Mouse (Mus musculus) lung, embryonic 15.5 days (tissue): Measurements from ENCODE around the gene Lcor. TPM values are rescaled to one million over a fixed set of nuclear protein-coding genes. Genes with fewer than 3 reads are reported as not detected.

Source experiments
- ATAC-seq: fragments of 200-750 bp; cut with Nextera tagmentation; 2 replicates; pipeline ENCODE4 v1.8.0; 2017; ENCODE audit warnings: moderate number of reproducible peaks, borderline replicate concordance; ENCODE audit not compliant: low FRiP score, low TSS enrichment; ENCODE audit errors: extremely low read depth
- H3K27ac ChIP-seq: fragments of 300-500 bp; sonication (generic); 2 replicates; pipeline ENCODE4 v1.5.1; 2015; ENCODE audit warnings: moderate library complexity, mild to moderate bottlenecking, inconsistent platforms
- H3K27me3 ChIP-seq: fragments of 300-500 bp; sonication (generic); 2 replicates; pipeline ENCODE4 v1.6.1; 2015; ENCODE audit warnings: inconsistent platforms
- H3K36me3 ChIP-seq: fragments of 300-500 bp; sonication (generic); 2 replicates; pipeline ENCODE4 v1.6.1; 2015; ENCODE audit warnings: inconsistent platforms
- H3K4me1 ChIP-seq: fragments of 300-500 bp; sonication (generic); 2 replicates; pipeline ENCODE4 v1.6.1; 2015; ENCODE audit warnings: inconsistent platforms
- H3K4me2 ChIP-seq: fragments of 300-500 bp; sonication (generic); 2 replicates; pipeline ENCODE4 v1.6.1; 2015; ENCODE audit warnings: inconsistent platforms, mild to moderate bottlenecking, moderate library complexity
- H3K4me3 ChIP-seq: fragments of 300-500 bp; sonication (generic); 2 replicates; pipeline ENCODE4 v1.5.1; 2015; ENCODE audit warnings: mild to moderate bottlenecking, inconsistent platforms
- H3K9ac ChIP-seq: fragments of 300-500 bp; sonication (generic); 2 replicates; pipeline ENCODE4 v1.6.1; 2015; ENCODE audit warnings: inconsistent platforms
- H3K9me3 ChIP-seq: fragments of 300-500 bp; sonication (generic); 2 replicates; pipeline ENCODE4 v1.6.1; 2016; ENCODE audit warnings: inconsistent platforms
- WGBS: fragments of 180-500 bp; shearing (Covaris S2); methylation state at CpG from one replicate; pipeline ENCODE4 v1.1.7; 2015; 5-methylcytosine and 5-hydroxymethylcytosine counted together
- polyA plus RNA-seq: library from polyadenylated mRNA; unstranded; fragments of >200 nt; fragmentation: Nextera tagmentation; extraction: Ambion mirVana; gene quantifications from 2 replicates; pipeline ENCODE4 v1.2.1, GENCODE M21; 2015

Lcor gene
- 11.7 and 12.5 TPM in 2 replicates for polyA plus RNA-seq

DNA sequence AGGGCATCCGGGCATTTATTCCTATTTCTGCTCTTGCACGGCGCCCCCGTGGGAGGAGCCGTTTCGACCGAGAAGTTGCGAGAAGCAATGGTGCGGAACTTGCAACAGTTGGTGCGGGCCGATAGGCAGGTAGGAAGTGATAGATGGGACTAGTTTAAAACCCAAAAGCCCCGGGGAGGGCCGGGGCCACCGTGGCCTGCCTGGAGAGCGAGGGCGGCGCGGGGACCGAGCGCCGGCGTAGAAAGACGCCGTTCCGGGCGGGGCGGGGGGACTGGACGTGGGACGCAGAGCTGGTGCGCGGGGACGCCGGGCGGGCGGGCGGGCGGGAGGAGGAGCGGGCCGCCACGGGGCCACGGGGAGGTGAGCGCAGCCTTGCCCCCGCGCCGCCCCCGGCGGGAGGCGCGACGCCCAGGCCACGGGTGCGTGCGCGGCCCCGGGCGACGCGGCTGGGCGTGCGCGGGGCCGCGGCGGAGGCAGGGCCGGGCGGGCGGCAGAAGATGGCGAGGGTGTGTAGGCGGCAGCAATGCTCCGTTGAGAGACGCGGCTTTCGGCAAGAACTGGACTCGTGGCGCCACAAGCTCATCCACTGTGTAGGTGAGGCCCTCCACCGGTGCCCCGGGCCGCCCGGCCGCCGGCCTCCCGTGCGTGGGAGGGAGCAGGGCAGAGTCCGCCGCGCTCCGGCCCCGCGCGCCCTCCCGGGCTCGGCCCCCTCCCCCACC, at the start of gene Lcor:
TSS of gene Lcor (plus strand) at position 448 of the 719 bp plus-strand sequence.
- peak; percentile 94 for ATAC-seq
- H3K27ac ChIP-seq = peak within 1 kb of the TSS; percentile 99
- peak within 1 kb of the TSS; percentile 77 for H3K9ac ChIP-seq
- peaks cover 30% of the 10 kb centered on the region for H3K4me1 ChIP-seq
- H3K27me3 ChIP-seq = no peaks in the 10 kb centered on the region
- peak within 1 kb of the TSS; percentile 91 for H3K4me2 ChIP-seq
- H3K9me3 ChIP-seq = no peaks in the 10 kb centered on the region
- peak within 1 kb of the TSS; percentile 98 for H3K4me3 ChIP-seq
- no peaks in the 10 kb centered on the region for H3K36me3 ChIP-seq
- under 1% methylated on average over 77 of the region's 92 CpGs for WGBS

DNA sequence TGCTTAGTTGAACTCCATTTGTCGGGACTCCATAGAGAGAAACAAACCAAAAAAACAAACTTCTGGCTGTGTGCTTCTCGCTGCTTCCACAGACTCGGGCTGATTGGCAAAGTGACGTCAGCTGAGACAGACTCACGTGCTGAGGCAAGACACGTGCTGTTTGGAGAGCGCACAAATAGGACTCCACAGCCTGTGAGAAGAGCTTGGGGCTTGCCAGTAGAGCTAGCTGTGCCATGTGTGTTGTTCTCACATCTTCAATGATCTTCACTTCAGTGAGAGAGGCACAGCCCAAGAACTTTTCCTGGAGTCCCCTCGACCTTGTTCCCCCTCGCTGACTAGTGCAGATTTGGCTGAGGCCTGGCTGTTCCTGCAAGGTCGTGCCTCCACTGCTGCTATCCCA, 47.1 kb upstream of the Lcor start:
- ATAC-seq = no peak
- Histone ChIP-seq H3K9ac (no peak overlapping the region), H3K4me1 (no peaks in the 10 kb centered on the region), H3K4me2 (no peak overlapping the region), H3K27me3 (no peaks in the 10 kb centered on the region), H3K4me3 (no peak overlapping the region), H3K9me3 (no peaks in the 10 kb centered on the region), H3K27ac (no peak overlapping the region), H3K36me3 (no peaks in the 10 kb centered on the region)
- WGBS = 78% methylated on average over 10 of the region's 10 CpGs

- 91% methylated on average over 9 of the region's 9 CpGs for WGBS
- Histone ChIP-seq H3K27ac (no peak overlapping the region), H3K4me1 (no peaks in the 10 kb centered on the region), H3K9ac (no peak overlapping the region), H3K4me2 (no peak overlapping the region), H3K9me3 (no peaks in the 10 kb centered on the region), H3K27me3 (peaks cover 3% of the 10 kb centered on the region; the same call in 1 of the 2 replicates), H3K4me3 (no peak overlapping the region), H3K36me3 (no peaks in the 10 kb centered on the region)
- ATAC-seq = no peak
Measured at GRCm38 (mm10) chr19:41436461-41436860, 46.0 kb upstream of the Lcor start.

DNA sequence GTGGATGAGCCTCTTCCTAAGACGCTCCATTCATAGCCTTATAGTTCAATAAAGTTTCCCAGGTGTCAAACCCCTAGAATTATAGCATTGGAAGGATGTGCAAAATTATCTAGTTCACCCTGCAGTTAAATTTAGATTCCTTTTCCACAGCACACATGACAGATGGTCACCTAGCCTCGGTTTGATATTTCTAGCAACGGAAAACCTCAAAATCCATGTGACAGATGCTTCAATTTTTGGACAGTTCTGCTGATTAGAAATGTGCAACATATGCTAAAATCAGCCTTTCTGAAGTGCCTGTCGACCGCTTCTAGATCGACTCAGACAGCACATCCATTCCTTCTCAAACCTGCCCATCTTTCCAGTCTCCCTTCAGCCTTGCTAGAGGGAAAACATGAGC, 43.5 kb upstream of the Lcor start:
- Histone ChIP-seq H3K36me3 (no peaks in the 10 kb centered on the region), H3K27ac (no peak overlapping the region), H3K4me3 (no peak overlapping the region), H3K9me3 (no peaks in the 10 kb centered on the region), H3K9ac (no peak overlapping the region), H3K27me3 (peaks cover 8% of the 10 kb centered on the region; the same call in 1 of the 2 replicates), H3K4me2 (no peak overlapping the region), H3K4me1 (0 out of 2 replicates have a peak, but pooled peaks cover 7% of the 10 kb centered on the region)
- 81% methylated on average over 6 of the region's 6 CpGs for WGBS
- ATAC-seq = no peak

GRCm38 (mm10) chr19:41441446-41441845, 41.0 kb upstream of the Lcor start:
- Histone ChIP-seq H3K4me1 (0 out of 2 replicates have a peak, but pooled peaks cover 7% of the 10 kb centered on the region), H3K4me2 (no peak overlapping the region), H3K27me3 (peaks cover 8% of the 10 kb centered on the region; the same call in 1 of the 2 replicates), H3K9ac (no peak overlapping the region), H3K36me3 (no peaks in the 10 kb centered on the region), H3K4me3 (no peak overlapping the region), H3K9me3 (no peaks in the 10 kb centered on the region), H3K27ac (no peak overlapping the region)
- WGBS = 30% methylated on average over 3 of the region's 3 CpGs
- ATAC-seq = no peak

GRCm38 (mm10) chr19:41441911-41442607, 40.4 kb upstream of the Lcor start:
- 16% methylated on average over 20 of the region's 20 CpGs for WGBS
- Histone ChIP-seq H3K36me3 (no peaks in the 10 kb centered on the region), H3K27ac (no peak overlapping the region), H3K4me2 (peak overlapping the region; percentile 54), H3K4me3 (peak overlapping the region; percentile 27), H3K9ac (no peak overlapping the region), H3K9me3 (no peaks in the 10 kb centered on the region), H3K4me1 (0 out of 2 replicates have a peak, but pooled peaks cover 7% of the 10 kb centered on the region), H3K27me3 (peaks cover 8% of the 10 kb centered on the region; the same call in 1 of the 2 replicates)
- no peak for ATAC-seq

DNA sequence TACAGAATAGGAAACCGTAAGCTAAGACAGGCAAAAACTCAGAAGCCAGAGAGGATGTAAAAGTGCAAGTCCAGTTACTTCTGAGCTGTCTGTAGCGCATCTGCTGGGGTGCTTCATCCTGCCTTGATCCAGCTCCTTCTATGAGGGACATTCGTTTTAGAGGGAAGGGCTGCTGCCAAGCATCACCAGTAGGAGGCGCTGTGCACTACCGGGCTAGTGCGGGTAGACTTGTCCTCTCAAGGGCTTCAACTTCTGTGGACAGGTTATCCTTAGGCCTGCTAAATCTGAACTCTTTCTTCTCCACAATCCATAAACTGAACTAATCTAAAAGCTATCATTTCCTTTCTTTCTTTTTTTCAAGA, 39.8 kb upstream of the Lcor start:
- no peaks in the 10 kb centered on the region for H3K36me3 ChIP-seq
- H3K9me3 ChIP-seq = no peaks in the 10 kb centered on the region
- H3K27ac ChIP-seq = no peak overlapping the region
- peaks cover 8% of the 10 kb centered on the region; the same call in 1 of the 2 replicates for H3K27me3 ChIP-seq
- no peak for ATAC-seq
- H3K4me1 ChIP-seq = 0 out of 2 replicates have a peak, but pooled peaks cover 7% of the 10 kb centered on the region
- no peak overlapping the region for H3K9ac ChIP-seq
- 15% methylated on average over 6 of the region's 6 CpGs for WGBS
- H3K4me3 ChIP-seq = peak overlapping the region; percentile 27
- H3K4me2 ChIP-seq = peak overlapping the region; percentile 54

DNA sequence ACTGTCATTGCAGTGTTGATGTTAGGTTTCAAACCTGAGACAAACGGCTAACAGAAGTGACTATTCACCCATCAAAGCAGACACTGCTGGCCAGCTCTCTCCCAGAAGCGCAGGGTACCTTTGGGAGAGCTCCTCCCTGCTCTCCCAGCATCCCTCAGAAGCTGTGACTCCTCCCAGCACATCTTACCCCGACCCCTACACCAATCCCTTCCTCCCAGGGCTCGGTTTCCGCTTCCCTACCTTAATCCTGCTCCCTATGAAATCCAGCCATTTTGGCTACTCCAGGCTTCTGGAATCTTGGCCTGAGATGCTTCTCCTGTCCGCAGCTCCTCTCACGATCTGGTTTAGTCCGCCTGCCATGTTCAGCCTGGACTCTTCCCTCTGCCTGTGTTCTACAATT, 37.9 kb upstream of the Lcor start:
- Histone ChIP-seq H3K4me2 (no peak overlapping the region), H3K4me3 (no peak overlapping the region), H3K27me3 (peaks cover 8% of the 10 kb centered on the region; the same call in 1 of the 2 replicates), H3K4me1 (0 out of 2 replicates have a peak, but pooled peaks cover 7% of the 10 kb centered on the region), H3K9ac (no peak overlapping the region), H3K27ac (no peak overlapping the region), H3K9me3 (no peaks in the 10 kb centered on the region), H3K36me3 (no peaks in the 10 kb centered on the region)
- no peak for ATAC-seq
- 37% methylated on average over 8 of the region's 8 CpGs for WGBS

GRCm38 (mm10) chr19:41445013-41445610, 37.3 kb upstream of the Lcor start:
- Histone ChIP-seq H3K4me1 (0 out of 2 replicates have a peak, but pooled peaks cover 7% of the 10 kb centered on the region), H3K36me3 (no peaks in the 10 kb centered on the region), H3K27me3 (peaks cover 8% of the 10 kb centered on the region; the same call in 1 of the 2 replicates), H3K4me2 (no peak overlapping the region), H3K9ac (no peak overlapping the region), H3K9me3 (no peaks in the 10 kb centered on the region), H3K27ac (no peak overlapping the region), H3K4me3 (no peak overlapping the region)
- no peak for ATAC-seq
- WGBS = 21% methylated on average over 10 of the region's 10 CpGs

DNA sequence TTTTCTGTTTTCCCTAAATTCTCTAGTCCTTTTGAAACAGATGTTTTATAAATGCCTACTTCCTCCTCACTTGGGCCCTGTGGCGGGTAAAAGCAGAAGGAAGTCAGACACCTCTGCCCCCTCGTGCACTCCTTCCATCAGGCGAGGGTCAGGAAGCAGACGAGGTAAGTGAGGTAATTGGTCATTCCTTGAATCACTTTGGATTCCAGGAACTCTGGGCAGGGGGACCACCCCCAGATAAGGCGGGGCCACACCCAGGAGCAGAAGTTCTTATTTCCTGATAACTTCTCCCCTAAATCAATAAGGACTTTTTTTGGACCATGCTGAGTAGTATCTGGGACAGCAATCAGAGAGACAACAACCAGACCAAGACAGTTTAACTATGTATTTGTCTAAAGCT, 36.7 kb upstream of the Lcor start:
- Histone ChIP-seq H3K9me3 (no peaks in the 10 kb centered on the region), H3K36me3 (no peaks in the 10 kb centered on the region), H3K27ac (no peak overlapping the region), H3K4me1 (0 out of 2 replicates have a peak, but pooled peaks cover 7% of the 10 kb centered on the region), H3K9ac (no peak overlapping the region), H3K4me3 (no peak overlapping the region), H3K4me2 (no peak overlapping the region), H3K27me3 (peaks cover 8% of the 10 kb centered on the region; the same call in 1 of the 2 replicates)
- 29% methylated on average over 5 of the region's 5 CpGs for WGBS
- ATAC-seq = no peak

DNA sequence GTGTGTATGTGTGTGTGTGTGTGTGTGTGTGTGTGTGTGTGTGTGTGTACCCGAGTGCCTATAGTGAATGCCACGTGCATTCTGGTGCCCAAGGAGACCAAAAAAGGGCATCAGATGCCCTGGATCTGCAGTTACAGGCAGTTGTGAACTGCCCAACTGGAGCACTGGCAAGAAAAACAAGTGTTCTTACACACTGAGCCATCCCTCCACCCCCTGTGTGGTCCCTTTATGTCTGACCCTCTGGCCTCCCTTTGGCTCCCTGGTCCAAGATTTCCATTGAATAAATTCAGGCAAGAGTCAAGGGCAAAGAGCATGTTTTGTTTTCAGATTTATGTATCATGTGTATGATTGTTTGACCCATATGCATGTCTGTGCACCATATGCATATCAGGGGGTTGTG, 35.3 kb upstream of the Lcor start:
- Histone ChIP-seq H3K4me2 (no peak overlapping the region), H3K4me1 (0 out of 2 replicates have a peak, but pooled peaks cover 5% of the 10 kb centered on the region), H3K27ac (no peak overlapping the region), H3K36me3 (no peaks in the 10 kb centered on the region), H3K27me3 (peaks cover 2% of the 10 kb centered on the region; the same call in 1 of the 2 replicates), H3K9ac (no peak overlapping the region), H3K4me3 (no peak overlapping the region), H3K9me3 (no peaks in the 10 kb centered on the region)
- 83% methylated on average over 2 of the region's 2 CpGs for WGBS
- ATAC-seq = no peak
